8 mouse cellular contexts compared by ENCODE assay signal in the genomic region with DNA sequence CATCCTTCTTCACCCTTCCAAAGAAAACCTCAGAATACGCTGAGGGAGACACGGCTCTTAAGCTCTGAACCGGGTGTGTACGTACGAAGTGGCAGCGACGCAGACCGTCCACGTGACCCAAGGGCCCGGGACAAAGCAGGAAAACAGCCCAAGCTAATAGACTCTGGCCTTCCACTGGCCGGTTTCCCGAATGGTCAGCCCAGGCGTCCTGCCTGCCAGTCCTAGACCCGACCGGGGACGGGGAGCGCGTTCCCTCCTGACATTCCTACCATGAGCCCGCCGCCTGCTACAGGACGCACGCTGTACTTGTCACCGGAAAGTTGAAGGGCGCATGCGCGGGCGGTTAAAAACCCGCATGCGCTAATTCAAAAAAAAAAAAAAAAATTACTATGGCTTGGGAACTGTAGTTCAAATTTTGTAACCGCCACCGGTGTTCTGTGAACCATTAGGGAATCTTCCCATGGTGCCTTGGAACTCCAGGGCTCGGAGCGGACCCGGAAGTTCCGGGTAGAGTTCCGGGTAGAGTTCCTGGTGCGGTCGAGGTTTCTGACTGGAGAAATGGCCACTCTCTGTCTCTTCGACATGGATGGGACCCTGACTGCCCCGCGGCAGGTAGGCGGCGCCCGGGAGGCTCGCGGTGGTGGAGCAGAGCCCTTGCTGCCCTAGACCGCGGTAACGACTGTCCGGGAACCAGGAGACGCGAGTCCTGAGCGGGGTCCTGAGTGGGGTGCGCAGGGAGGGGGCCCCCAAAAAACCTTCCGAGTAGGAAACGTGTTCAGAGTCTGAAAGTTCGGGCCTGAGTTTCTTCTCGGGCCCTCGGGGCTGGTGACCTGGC. TPM values are rescaled to one million over a fixed set of nuclear protein-coding genes. Genes with fewer than 3 reads are reported as not detected.
DNase-seq lines count a peak whose midpoint lies in the region; ATAC-seq lines count a peak whose summit lies in the region.

A gene (plus strand): TSS at position 458 of the 835 bp plus-strand sequence.
A gene (minus strand): TSS at position 496 of the 835 bp plus-strand sequence.

- peaks cover 17% of the 10 kb centered on the region for H3K4me1 ChIP-seq in hindbrain, embryonic 16.5 days (ENCODE audit: control insufficient read depth, insufficient read depth, low read depth, low read length)

- DNase-seq in WW6 (ENCODE audit: low read depth, low spot score): peak; percentile 70
- peak; percentile 52 to 79 for DNase-seq in cerebellum, postnatal 4 days (ENCODE audit: low spot score in 2 of 2)
- DNase-seq in gastrocnemius, adult 18-20 months (ENCODE audit: low spot score): peak; percentile 84
- DNase-seq in left cerebral cortex, adult 18-20 months (ENCODE audit: low spot score in 2 of 2): peak; percentile 74 to 82
- DNase-seq in right cerebral cortex, adult 18-20 months: peak; percentile 92
- DNase-seq in urinary bladder, postnatal 10 days (ENCODE audit: low spot score): peak; percentile 39

- no peaks in the 10 kb centered on the region for H3K9me3 ChIP-seq in hindbrain, embryonic 16.5 days (ENCODE audit: control insufficient read depth, low read length)

- under 1% methylated on average over 57 of the region's 59 CpGs for WGBS in hindbrain, embryonic 16.5 days
- WGBS in macrophage (ENCODE audit: missing documents): 2% methylated on average over 59 of the region's 59 CpGs

- no peaks in the 10 kb centered on the region for H3K27me3 ChIP-seq in hindbrain, embryonic 16.5 days (replicated peaks; ENCODE audit: control insufficient read depth, insufficient read depth, low read length)

- peak within 1 kb of the TSS; percentile 78 for H3K9ac ChIP-seq in hindbrain, embryonic 16.5 days (ENCODE audit: low read depth, low read length)

- peak; percentile 97 for ATAC-seq in hindbrain, embryonic 16.5 days

- peaks cover 7% of the 10 kb centered on the region; the same call in 1 of the 2 replicates for H3K36me3 ChIP-seq in hindbrain, embryonic 16.5 days (ENCODE audit: control insufficient read depth, insufficient read depth, low read length)
- H3K36me3 ChIP-seq in macrophage (ENCODE audit: inconsistent target): peaks cover 14% of the 10 kb centered on the region; the same call in 1 of the 2 replicates

- H3K4me3 ChIP-seq in hindbrain, embryonic 16.5 days (ENCODE audit: low read length): peak within 1 kb of the TSS; percentile 67
- H3K4me3 ChIP-seq in macrophage (ENCODE audit: inconsistent target): peak within 1 kb of the TSS; percentile 83

- H3K4me2 ChIP-seq in hindbrain, embryonic 16.5 days (ENCODE audit: low read length): peak within 1 kb of the TSS; percentile 74

- H3K79me2 ChIP-seq in macrophage (ENCODE audit: inconsistent target): peaks cover 93% of the 10 kb centered on the region

- H3K27ac ChIP-seq in hindbrain, embryonic 16.5 days (ENCODE audit: low read depth, low read length): peak within 1 kb of the TSS; percentile 78
- H3K27ac ChIP-seq in macrophage: peak within 1 kb of the TSS; percentile 86

RNA-seq across cellular contexts. Expression of the first gene that starts in this region (rescaled TPM):
- total RNA-seq in gastrocnemius, adult 18-20 months (2021): 10 to 100 TPM; 18.9 to 20.1 TPM
- polyA plus RNA-seq in hindbrain, embryonic 16.5 days (2015; fragmentation: Nextera tagmentation; extraction: Ambion mirVana): 33.1 and 37.0 TPM in 2 replicates
- total RNA-seq in left cerebral cortex, adult 18-20 months (2021): 10 to 100 TPM; 26.0 to 28.9 TPM
- total RNA-seq in macrophage (2018; cell fraction: chromatin; rRNA removed): 100 to 1,000 TPM; 151 to 331 (median 267) TPM
- total RNA-seq in macrophage (2018; cell fraction: cytosol; rRNA removed): 10 to 100 TPM; 48.6 to 74.8 (median 59.6) TPM
- 100 to 1,000 TPM in 22 of 26 experiments, 10 to 100 TPM in 4; 88.6 to 220 (median 128) TPM for total RNA-seq in macrophage (2018; cell fraction: nucleus; rRNA removed)
- polyA plus RNA-seq in macrophage (2018): 58.2 to 78.8 TPM (median 59.4 TPM) in 3 replicates

RNA-seq across cellular contexts. Expression of the second gene that starts in this region (rescaled TPM):
- 10 to 100 TPM; 12.6 to 12.7 TPM for total RNA-seq in gastrocnemius, adult 18-20 months (2021)
- 22.5 and 23.1 TPM in 2 replicates for polyA plus RNA-seq in hindbrain, embryonic 16.5 days (2015; fragmentation: Nextera tagmentation; extraction: Ambion mirVana)
- 10 to 100 TPM; 12.4 to 12.7 TPM for total RNA-seq in left cerebral cortex, adult 18-20 months (2021)
- 10 to 100 TPM in 7 of 26 experiments, 1 to 10 TPM in 19; 2.6 to 20.7 (median 7.3) TPM for total RNA-seq in macrophage (2018; cell fraction: chromatin; rRNA removed)
- total RNA-seq in macrophage (2018; cell fraction: cytosol; rRNA removed): 1 to 10 TPM; 2.1 to 8.1 (median 5.3) TPM
- 10 to 100 TPM in 10 of 26 experiments, 1 to 10 TPM in 16; 3.2 to 26.5 (median 7.3) TPM for total RNA-seq in macrophage (2018; cell fraction: nucleus; rRNA removed)
- polyA plus RNA-seq in macrophage (2018): 6.0 to 8.8 TPM (median 7.0 TPM) in 3 replicates

Comparison
In these comparisons a context has a peak if more than half of its experiments do, and no peak if none do; other contexts are left out.
1. Peak in every context shown above with its lines: DNase-seq, ATAC-seq, H3K4me3 ChIP-seq and H3K27ac ChIP-seq.
2. DNase-seq: peak in every context shown above with its lines; median percentile 92 in right cerebral cortex, adult 18-20 months; 84 in gastrocnemius, adult 18-20 months; 78 in left cerebral cortex, adult 18-20 months; 70 in WW6; 66 in cerebellum, postnatal 4 days; 39 in urinary bladder, postnatal 10 days.